ENCODE assay signal across 14 mouse cellular contexts in genomic region chr14:62227101-62227500, GRCm38 (mm10).
DNase-seq lines count a peak whose midpoint lies in the region; ATAC-seq and TF ChIP-seq lines count a peak whose summit lies in the region.
"Had no signal": no experiment of that assay in that cellular context is flagged by ENCODE, and none has a peak within 500 bp of the region (broad histone marks: within the 10 kb centered on the region; RNA-seq: fewer than 3 reads in every experiment).

No protein-coding gene starts in this region.

- H3K27ac ChIP-seq in hindbrain, embryonic 13.5 days: 0 out of 2 replicates have a peak overlapping the region, but pooled peaks have one; percentile 19
- no peak overlapping the region for H3K27ac ChIP-seq in hindbrain, embryonic 10.5 days
- H3K27ac ChIP-seq in forebrain, embryonic 15.5 days (replicated peaks): peak overlapping the region; percentile 74
- peak overlapping the region; percentile 60; the same call in 1 of the 2 replicates for H3K27ac ChIP-seq in midbrain, embryonic 16.5 days (ENCODE audit: low read length)
- H3K27ac ChIP-seq in kidney, adult 2 months (ENCODE audit: insufficient read depth, low read depth, low read length): no peak overlapping the region
- H3K27ac ChIP-seq: heart, embryonic 10.5 days; intestine, embryonic 15.5 days; limb, embryonic 15.5 days had no signal

- TF ChIP-seq POLR2A in kidney, adult 2 months (IDR thresholded peaks at IDR 0.05; ENCODE audit: low read depth, low read length): no peak

- ATAC-seq in hindbrain, embryonic 13.5 days (ENCODE audit: low FRiP score): 0 out of 2 replicates have a peak, but pooled peaks have one; percentile 26
- ATAC-seq in forebrain, embryonic 15.5 days (replicated peaks): peak; percentile 77
- peak; percentile 81 for ATAC-seq in midbrain, embryonic 16.5 days
- ATAC-seq: intestine, embryonic 15.5 days had no signal

- no peak for TF ChIP-seq CTCF in kidney, adult 2 months (conservative IDR thresholded peaks at IDR 0.05; ENCODE audit: insufficient read depth, insufficient read length, low read depth, low read length)

- peaks cover 6% of the 10 kb centered on the region; the same call in 1 of the 2 replicates for H3K4me1 ChIP-seq in hindbrain, embryonic 13.5 days (replicated peaks)
- H3K4me1 ChIP-seq in hindbrain, embryonic 10.5 days (replicated peaks): peaks cover 18% of the 10 kb centered on the region
- H3K4me1 ChIP-seq in forebrain, embryonic 15.5 days: peaks cover 21% of the 10 kb centered on the region
- no peaks in the 10 kb centered on the region for H3K4me1 ChIP-seq in midbrain, embryonic 16.5 days (ENCODE audit: control insufficient read depth, insufficient read depth, low read length)
- H3K4me1 ChIP-seq in kidney, adult 2 months (ENCODE audit: control insufficient read depth, insufficient read depth, low read length): no peaks in the 10 kb centered on the region
- H3K4me1 ChIP-seq: heart, embryonic 10.5 days; intestine, embryonic 15.5 days; limb, embryonic 15.5 days had no signal

- DNase-seq in hindbrain, embryonic 10.5 days (ENCODE audit: low spot score): no peak
- DNase-seq in brain, embryonic 18.5 days (ENCODE audit: low read depth, low spot score): peak; percentile 28
- no peak for DNase-seq in lung, postnatal 36 days
- no peak for DNase-seq in yolk sac, embryonic 10.5 days (ENCODE audit: low spot score)
- no peak for DNase-seq in kidney, adult 2 months
- DNase-seq: cerebellum, adult 9-11 months; gastrocnemius, postnatal 25 days; thymus, postnatal 36 days had no signal

- H3K4me3 ChIP-seq in hindbrain, embryonic 13.5 days: no peak overlapping the region; the same call in 1 of the 2 replicates
- no peak overlapping the region for H3K4me3 ChIP-seq in hindbrain, embryonic 10.5 days
- 0 out of 2 replicates have a peak overlapping the region, but pooled peaks have one; percentile 12 for H3K4me3 ChIP-seq in forebrain, embryonic 15.5 days
- no peak overlapping the region for H3K4me3 ChIP-seq in midbrain, embryonic 16.5 days (ENCODE audit: low read depth, low read length)
- no peak overlapping the region for H3K4me3 ChIP-seq in kidney, adult 2 months (ENCODE audit: insufficient read depth, low read depth, low read length)
- H3K4me3 ChIP-seq: heart, embryonic 10.5 days; intestine, embryonic 15.5 days; limb, embryonic 15.5 days had no signal

- no peak overlapping the region for H3K9ac ChIP-seq in hindbrain, embryonic 13.5 days
- H3K9ac ChIP-seq in forebrain, embryonic 15.5 days (replicated peaks): no peak overlapping the region
- no peak overlapping the region for H3K9ac ChIP-seq in midbrain, embryonic 16.5 days (ENCODE audit: low read depth, low read length)
- H3K9ac ChIP-seq: intestine, embryonic 15.5 days; limb, embryonic 15.5 days had no signal

- H3K9me3 ChIP-seq in hindbrain, embryonic 13.5 days: no peaks in the 10 kb centered on the region
- no peaks in the 10 kb centered on the region for H3K9me3 ChIP-seq in hindbrain, embryonic 10.5 days
- no peaks in the 10 kb centered on the region for H3K9me3 ChIP-seq in forebrain, embryonic 15.5 days
- H3K9me3 ChIP-seq in midbrain, embryonic 16.5 days (replicated peaks; ENCODE audit: control insufficient read depth, low read length, poor library complexity, severe bottlenecking): no peaks in the 10 kb centered on the region
- H3K9me3 ChIP-seq: heart, embryonic 10.5 days; intestine, embryonic 15.5 days; limb, embryonic 15.5 days had no signal

- H3K36me3 ChIP-seq in hindbrain, embryonic 13.5 days: no peaks in the 10 kb centered on the region
- no peaks in the 10 kb centered on the region for H3K36me3 ChIP-seq in hindbrain, embryonic 10.5 days
- H3K36me3 ChIP-seq in forebrain, embryonic 15.5 days: no peaks in the 10 kb centered on the region
- H3K36me3 ChIP-seq in midbrain, embryonic 16.5 days (ENCODE audit: control insufficient read depth, insufficient read depth, low read length): no peaks in the 10 kb centered on the region
- no peaks in the 10 kb centered on the region for H3K36me3 ChIP-seq in kidney, adult 2 months (ENCODE audit: control insufficient read depth, insufficient read depth, low read length)
- H3K36me3 ChIP-seq: heart, embryonic 10.5 days; intestine, embryonic 15.5 days; limb, embryonic 15.5 days had no signal

- WGBS in hindbrain, embryonic 13.5 days: 43% methylated on average over 5 of the region's 5 CpGs
- 66% methylated on average over 5 of the region's 5 CpGs for WGBS in hindbrain, embryonic 10.5 days
- WGBS in forebrain, embryonic 15.5 days: 13% methylated on average over 5 of the region's 5 CpGs
- WGBS in midbrain, embryonic 16.5 days: 24% methylated on average over 5 of the region's 5 CpGs
- 74% methylated on average over 5 of the region's 5 CpGs for WGBS in kidney, adult 2 months

- H3K4me2 ChIP-seq in hindbrain, embryonic 13.5 days: peak overlapping the region; percentile 8
- peak overlapping the region; percentile 20 for H3K4me2 ChIP-seq in forebrain, embryonic 15.5 days (replicated peaks)
- peak overlapping the region; percentile 28 for H3K4me2 ChIP-seq in midbrain, embryonic 16.5 days (ENCODE audit: low read length)
- H3K4me2 ChIP-seq: intestine, embryonic 15.5 days; limb, embryonic 15.5 days had no signal

- H3K27me3 ChIP-seq in hindbrain, embryonic 13.5 days: peaks cover 28% of the 10 kb centered on the region
- H3K27me3 ChIP-seq in hindbrain, embryonic 10.5 days (ENCODE audit: insufficient read depth, poor library complexity, severe bottlenecking): no peaks in the 10 kb centered on the region
- no peaks in the 10 kb centered on the region for H3K27me3 ChIP-seq in forebrain, embryonic 15.5 days
- no peaks in the 10 kb centered on the region for H3K27me3 ChIP-seq in midbrain, embryonic 16.5 days (ENCODE audit: control insufficient read depth, insufficient read depth, low read depth, low read length)
- H3K27me3 ChIP-seq in kidney, adult 2 months (replicated peaks; ENCODE audit: control insufficient read depth, insufficient read depth, low read length): no peaks in the 10 kb centered on the region
- H3K27me3 ChIP-seq: intestine, embryonic 15.5 days; limb, embryonic 15.5 days had no signal

Comparison
In these comparisons a context has a peak if more than half of its experiments do, and no peak if none do; other contexts are left out.
1. H3K27ac ChIP-seq: peak in hindbrain, embryonic 13.5 days (single experiment), forebrain, embryonic 15.5 days (single experiment) and midbrain, embryonic 16.5 days (single experiment); none in hindbrain, embryonic 10.5 days (single experiment) and kidney, adult 2 months (single experiment).
2. ATAC-seq: peak in every context shown above with its lines; median percentile 81 in midbrain, embryonic 16.5 days; 77 in forebrain, embryonic 15.5 days; 26 in hindbrain, embryonic 13.5 days.
3. Peak in every context shown above with its lines, with median percentiles within 50 percentile points of each other: H3K4me2 ChIP-seq.